Mouse (Mus musculus): ENCODE data around the gene Gstp1.
"Not testable (repeated sequence)": the region's sequence is repeated elsewhere in the genome, so short reads cannot be mapped to it uniquely, and the experiment has no call there.

Gene Gstp1

GRCm38 (mm10) chr19:4037788-4038232 lies at the start of gene Gstp1:
Gene Gstp1 (minus strand): TSS chr19:4037985.
- DNase-seq (ENCODE audit: low spot score) = peak; percentile 92

GRCm38 (mm10) chr19:4087090-4087489 lies 49.3 kb upstream of the Gstp1 start:
- no peak for DNase-seq (ENCODE audit: low spot score)

DNA sequence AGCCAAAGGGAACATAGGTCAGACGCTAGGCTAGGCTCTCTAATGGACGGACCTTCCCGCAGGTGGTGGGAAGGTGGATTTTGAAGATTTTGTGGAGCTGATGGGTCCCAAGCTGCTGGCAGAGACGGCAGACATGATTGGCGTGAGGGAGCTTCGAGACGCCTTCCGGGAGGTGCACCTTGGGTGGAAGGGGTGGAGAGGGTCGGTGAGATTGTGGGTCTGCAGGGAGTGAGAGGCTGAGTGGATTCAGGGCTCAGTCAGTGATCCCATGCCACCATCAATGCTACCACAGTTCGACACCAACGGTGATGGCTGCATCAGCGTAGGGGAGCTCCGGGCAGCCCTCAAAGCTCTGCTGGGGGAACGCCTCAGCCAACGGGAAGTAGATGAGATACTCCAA lies 48.4 kb upstream of the Gstp1 start:
- DNase-seq (ENCODE audit: low spot score) = no peak

DNA sequence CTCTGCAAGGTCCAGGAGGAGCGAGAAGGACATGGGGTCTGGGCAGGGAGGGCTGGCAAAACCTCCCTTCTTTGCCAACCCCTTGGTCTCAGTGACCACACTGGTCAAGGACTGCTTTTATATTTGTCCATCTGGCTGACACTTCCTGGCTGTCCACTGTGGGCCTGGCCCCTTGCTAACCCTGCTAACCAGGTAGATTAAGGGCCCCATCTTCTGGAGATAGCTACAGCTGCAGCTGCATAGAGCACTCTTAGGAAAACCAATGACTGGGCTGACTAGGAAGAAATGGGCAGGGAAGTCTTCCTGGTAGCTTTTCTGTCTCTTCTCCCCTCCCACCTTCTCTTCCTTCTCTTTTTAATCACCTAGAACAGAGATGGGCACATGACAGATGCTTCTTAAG lies 47.2 kb upstream of the Gstp1 start:
- DNase-seq (ENCODE audit: low spot score) = no peak

DNA sequence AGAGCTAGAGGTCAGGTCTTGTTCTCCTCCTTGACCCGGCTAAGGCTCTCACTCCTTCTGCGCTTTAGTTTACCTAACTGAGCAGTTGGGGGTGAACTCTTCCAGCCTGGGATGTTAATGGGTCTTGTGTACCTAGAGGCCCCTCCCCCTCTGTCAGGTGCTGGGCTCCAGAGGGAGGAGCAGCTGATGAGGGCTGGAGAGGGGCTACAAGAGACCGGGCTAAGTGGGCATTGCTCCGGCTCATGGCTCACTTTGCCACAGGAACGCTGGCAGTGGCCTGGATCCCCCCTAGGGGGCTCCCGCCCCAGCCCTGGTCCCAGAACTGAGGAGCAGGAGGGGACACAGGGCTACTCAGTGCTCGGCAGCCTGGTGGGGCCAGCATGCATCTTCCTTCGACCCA lies 46.0 kb upstream of the Gstp1 start:
- DNase-seq (ENCODE audit: low spot score) = no peak

DNA sequence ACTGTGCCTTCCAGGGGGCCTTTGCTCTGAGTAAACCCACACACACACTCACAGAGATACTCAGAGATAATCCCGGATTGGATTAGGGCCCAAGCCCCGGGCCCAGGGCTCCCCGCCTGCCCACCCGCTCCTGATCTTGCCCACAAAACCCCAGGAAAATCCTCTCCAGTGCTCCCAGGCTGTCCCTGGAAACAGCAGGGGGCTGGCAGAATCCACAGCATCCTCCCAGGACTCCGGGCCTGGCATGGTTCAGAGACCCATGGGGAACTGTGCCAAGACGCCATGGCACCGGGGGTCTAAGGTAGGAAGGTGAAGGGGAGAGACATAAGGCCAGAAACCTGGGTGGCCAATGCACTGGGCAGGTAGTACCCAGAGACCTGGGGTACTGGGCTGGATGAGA lies 45.5 kb upstream of the Gstp1 start:
- DNase-seq (ENCODE audit: low spot score) = no peak

DNA sequence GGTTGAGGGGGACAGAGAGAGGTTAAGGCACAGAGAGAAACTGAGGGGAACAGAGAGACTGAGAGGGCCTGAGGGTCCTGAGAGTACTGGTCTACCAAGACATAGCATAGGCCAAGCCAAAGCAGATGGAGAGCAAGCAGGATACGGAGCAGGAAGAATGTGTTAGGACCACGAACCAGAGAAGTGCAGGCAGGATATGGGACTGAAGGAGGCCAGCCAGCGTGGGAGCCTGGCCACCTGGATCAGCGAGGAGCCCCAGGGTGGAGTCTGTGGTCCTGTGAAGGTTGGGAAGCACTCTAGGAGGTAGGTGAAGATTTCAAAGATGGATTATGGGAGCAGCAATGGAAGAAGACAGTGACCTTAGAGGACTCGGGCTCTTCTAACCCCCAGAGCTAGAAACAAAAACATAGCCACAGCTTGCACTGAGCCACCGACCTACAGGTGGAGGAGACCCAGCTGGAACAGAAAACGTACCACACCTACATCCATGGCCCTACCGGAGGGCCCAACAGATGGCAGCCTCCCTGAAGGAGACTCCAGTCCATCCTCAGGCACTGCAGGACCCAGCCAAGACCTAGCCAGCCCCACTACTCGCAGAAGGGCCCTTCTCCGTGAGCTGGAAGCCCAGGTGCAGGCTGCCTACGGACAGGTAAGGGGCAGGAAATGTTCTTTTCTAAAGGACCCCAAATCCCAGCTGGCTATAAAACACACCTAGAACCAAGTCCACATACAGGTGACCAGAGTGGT lies 44.6 kb upstream of the Gstp1 start:
- no peak for DNase-seq (ENCODE audit: low spot score)

GRCm38 (mm10) chr19:4081394-4081793 lies 43.6 kb upstream of the Gstp1 start, which contains the start of gene Cabp2:
Gene Cabp2 (plus strand): TSS chr19:4081578.
- DNase-seq (ENCODE audit: low spot score) = no peak

DNA sequence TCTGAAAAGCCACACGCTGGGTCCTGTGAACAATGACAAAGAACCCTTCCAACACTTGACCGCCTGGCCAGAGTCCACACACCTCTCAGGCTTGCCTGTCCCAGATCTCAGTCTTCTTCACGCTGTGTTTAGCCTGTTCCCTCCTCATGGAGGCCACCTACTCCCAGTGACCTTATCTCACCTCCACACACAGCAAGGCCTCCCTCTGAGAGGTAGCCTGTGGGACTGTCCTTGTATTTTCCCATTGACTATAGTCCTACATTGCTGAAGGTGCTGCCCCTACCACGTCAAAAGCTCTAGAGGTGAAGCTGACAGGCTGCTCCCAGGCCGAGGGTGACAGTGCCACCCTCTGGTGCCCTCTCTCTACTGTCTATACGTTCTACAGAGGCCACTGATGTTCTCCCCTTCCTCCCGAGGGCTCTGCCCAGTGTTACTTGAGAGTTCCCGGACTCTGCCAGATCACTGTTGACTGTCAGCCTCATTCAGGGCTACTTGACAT lies 42.8 kb upstream of the Gstp1 start:
- DNase-seq (ENCODE audit: low spot score) = no peak

- no peak for DNase-seq (ENCODE audit: low spot score)
Measured at GRCm38 (mm10) chr19:4079594-4079993, 41.8 kb upstream of the Gstp1 start.

DNA sequence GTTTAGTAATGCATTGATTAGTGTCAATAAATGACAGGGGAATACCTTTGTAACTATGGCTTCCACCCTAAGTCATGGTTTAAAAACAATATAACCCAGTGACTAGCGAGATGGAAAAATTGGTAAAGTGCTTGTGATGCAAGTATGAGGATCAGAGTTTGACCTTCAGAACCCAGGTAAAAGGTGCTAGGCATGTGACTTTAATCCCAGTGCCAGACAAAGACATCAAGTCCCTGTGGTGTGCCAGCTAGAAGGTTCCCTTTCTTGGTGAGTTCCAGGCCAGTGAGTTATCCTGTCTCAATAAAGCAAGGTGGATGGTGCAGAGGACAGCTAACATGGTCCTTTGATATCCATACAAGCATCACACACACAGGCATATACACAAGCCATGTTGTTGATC lies 37.7 kb upstream of the Gstp1 start:
- no peak for DNase-seq (ENCODE audit: low spot score)

DNA sequence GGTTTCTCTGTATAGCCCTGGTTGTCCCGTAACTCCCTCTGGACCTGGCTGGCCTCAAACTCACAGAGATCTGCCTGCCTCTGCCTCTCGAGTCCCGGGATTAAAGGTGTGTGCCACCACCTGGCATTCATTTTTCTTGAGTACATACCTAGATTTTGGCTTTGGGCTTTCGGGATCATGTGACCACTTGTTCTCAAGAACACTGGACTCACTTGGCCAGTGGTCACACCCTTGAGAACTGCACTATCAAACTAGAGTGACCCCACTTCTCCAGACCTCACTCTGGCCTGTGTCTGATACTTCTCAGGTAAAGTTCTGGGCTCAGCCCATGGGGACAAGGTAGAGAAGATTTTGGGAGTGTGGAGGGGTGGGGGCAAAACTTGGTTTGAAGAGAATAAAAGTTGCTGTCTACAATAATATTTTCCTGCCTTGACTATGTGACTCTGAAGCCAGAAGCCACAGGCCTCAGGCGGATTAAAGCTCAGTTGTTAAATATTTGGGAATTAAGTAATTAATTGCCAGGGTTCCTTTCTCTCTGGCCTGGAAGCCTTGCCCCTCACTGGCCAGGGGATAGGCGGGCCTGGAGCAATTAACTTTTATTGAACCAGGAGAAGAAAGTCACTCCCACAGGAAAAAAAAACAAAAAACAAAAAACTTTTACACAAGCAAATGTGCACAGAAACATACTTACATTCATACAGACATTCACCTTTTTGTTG lies 35.1 kb upstream of the Gstp1 start:
- DNase-seq (ENCODE audit: low spot score) = no peak

DNA sequence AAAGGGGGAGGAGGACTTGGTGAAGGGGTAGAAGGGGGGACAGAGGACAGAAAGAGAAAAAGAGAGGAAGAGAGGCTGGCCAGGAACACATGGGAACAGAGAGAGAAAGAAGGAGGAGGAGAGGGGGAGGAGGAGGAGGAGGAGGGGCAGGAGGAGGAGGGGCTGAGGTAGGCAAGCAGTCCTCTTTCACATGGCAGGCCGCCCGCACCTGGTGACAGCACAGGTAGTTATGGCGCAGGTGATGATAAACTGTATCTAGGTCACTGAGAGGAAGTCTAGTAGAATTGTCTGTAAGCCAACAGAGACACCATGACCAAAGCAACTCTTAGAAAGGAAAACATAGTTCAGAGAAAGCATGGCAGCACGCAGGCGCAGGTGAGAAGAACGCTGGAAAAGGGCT lies 33.6 kb upstream of the Gstp1 start:
- no peak for DNase-seq (ENCODE audit: low spot score)

- no peak for DNase-seq (ENCODE audit: low spot score)
Measured at GRCm38 (mm10) chr19:4070756-4071155, 33.0 kb upstream of the Gstp1 start.

GRCm38 (mm10) chr19:4070311-4070710 lies 32.5 kb upstream of the Gstp1 start:
- no peak for DNase-seq (ENCODE audit: low spot score)

DNA sequence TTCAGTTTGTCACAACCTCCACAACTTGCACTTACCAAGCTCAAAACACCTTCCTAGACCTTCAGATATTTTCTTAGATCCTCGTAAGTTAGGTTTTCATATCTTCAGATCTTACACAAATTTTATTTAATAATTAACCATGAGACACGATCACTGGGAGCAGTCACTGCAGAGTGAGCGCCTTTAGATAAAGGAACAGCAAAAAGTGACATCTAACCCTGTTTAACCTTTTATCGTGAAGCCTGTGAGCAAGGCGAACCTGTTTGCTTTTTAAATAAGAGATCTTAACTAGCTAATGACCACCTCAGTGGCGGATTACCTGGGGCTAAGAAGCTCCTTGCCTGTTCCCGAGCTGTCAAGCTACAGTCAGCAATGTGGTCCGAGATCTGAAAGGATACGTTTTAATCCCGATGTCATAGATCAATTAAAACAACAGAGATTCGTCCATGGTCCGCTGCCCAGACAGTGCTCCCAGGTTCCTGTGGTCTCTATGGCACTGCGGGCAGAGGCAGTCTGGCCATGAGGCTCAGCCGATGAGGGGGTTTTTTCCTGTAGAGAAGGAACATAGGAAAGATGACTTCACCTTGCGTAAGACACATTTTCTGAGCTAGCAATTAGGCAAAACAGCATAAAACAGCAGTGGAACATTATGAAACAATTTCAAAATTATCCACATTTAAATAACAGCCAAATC lies 31.1 kb upstream of the Gstp1 start:
- no peak for DNase-seq (ENCODE audit: low spot score)

GRCm38 (mm10) chr19:4068242-4068641 lies 30.5 kb upstream of the Gstp1 start:
- not testable (repeated sequence) for DNase-seq (ENCODE audit: low spot score)

DNA sequence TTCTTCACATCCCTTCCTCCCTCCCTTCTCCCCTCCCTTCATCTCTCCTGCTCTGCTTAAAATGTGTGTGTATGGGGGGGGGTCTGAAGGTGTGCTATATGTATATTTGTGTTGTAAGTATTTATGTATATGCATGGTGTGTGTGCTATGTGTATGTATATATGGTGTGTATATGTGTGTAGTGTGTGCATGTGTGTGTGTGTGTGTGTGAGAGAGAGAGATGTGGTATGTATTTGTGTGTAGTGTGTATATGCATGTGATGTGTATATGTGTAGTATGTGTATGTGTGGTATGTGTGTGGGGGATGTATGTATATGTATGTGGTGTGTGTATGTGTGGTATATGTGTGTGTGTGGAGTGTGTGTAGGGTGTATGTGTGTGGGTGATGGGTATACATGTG lies 29.1 kb upstream of the Gstp1 start:
- DNase-seq (ENCODE audit: low spot score) = no peak

- no peak for DNase-seq (ENCODE audit: low spot score)
Measured at GRCm38 (mm10) chr19:4066280-4066679, 28.5 kb upstream of the Gstp1 start.

DNA sequence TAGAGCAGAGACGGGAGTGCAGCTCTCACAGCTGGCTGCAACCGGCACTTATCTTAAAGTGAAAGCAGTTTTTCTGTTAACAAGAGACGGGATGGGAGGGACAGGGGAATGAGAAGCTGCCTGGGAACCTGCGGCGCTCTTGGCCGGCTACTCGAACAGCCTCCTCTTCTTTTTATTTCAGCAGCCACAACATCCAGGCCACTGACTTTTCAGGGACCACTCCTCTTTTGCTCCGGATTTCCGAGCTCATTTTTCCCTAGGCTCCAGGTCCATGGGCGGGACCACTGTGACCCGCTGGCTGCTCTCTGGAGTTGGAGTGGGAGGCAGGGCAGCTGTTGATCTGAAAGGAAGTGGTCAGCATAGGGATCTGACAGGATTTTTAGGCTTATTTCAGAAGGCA lies 26.7 kb upstream of the Gstp1 start:
- not testable (repeated sequence) for DNase-seq (ENCODE audit: low spot score)

DNA sequence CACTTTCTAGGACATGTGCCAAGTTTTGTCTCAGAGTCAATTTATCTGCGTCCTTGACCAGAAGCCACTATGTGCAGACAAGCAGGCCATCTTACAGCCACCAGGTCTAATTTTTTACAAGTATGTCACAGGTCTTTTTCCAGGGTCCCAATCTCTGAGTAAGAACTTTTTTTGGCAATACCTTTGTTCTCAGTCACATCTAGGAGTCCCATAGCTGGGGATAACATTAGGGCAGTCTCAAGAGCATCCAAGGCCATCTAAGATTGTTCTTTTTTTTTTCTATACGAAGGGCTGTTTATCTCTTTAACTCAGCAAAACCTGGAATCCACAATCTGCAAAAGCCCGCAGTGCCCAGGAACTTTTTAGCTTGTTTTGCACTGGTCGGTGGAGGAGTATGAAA lies 25.6 kb upstream of the Gstp1 start:
- DNase-seq (ENCODE audit: low spot score) = not testable (repeated sequence)

DNA sequence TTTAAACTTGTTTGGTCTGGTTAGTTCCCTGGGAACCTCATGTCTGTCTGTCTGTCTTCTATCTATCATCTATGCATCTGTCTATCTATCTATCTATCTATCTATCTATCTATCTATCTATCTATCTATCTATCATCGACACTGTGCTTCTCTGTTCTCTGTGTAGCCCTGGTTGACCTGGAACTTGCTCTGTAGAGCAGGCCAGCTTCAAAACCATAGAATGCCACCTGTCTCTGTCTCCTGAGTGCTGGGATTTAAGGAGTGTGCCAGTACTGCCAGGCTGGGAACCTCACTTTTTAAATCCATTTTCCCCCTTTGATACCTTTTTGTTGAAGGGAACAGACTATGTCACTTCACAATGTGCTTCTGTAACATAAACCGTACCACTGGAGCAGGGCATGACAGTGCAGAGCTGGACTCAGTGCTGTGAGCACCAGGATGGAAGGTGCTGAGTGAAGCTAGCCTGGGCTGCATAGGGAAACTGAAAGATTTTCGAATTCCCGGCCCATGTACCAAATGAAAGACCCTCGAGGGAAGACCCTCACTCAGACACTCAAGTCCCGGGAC lies 23.2 kb upstream of the Gstp1 start:
- DNase-seq (ENCODE audit: low spot score) = no peak
